Mouse (Mus musculus): Measurements from ENCODE around the gene Gsto1. TPM values are rescaled to one million over a fixed set of nuclear protein-coding genes. Genes with fewer than 3 reads are reported as not detected.

Gsto1 gene
- total and polyA plus RNA-seq, 3 experiments, result 143 to 461 (median 190) TPM

DNA sequence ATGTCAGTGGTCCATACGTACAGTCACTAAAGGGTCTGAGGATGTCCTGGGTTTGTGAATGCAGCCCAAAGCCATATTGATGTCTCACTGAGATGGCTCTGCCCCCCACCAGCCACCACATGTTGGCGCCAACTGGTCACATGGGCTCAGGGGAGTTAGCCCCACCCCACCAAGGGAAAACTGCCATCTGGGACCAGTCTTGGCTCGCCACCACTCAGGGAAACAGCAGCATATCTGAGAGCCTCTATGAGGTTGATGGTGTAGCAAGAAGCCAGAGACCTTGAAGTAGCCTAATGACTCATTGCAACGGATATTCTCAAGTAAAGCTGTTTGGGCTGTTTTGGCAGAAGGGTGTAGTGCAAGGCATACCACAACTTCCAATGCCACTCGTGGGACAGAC lies 30.7 kb upstream of the Gsto1 start:
- Histone ChIP-seq H3K9ac (ENCODE audit: control insufficient read depth, low read depth, low read length, poor library complexity, severe bottlenecking) (no peak overlapping the region), H3K79me2 (ENCODE audit: control insufficient read depth, insufficient read depth, low read length, poor library complexity) (no peaks in the 10 kb centered on the region), H3K36me3 (ENCODE audit: control insufficient read depth in 1 of 2, insufficient read depth in 2 of 2, low read length in 2 of 2) (no peaks in the 10 kb centered on the region), H3K27ac (ENCODE audit: control insufficient read depth, low read depth, low read length) (no peak overlapping the region), H3K9me3 (replicated peaks; ENCODE audit: insufficient read depth, low read length) (no peaks in the 10 kb centered on the region), H3K4me1 (ENCODE audit: control insufficient read depth in 1 of 2, insufficient read depth in 2 of 2, low read length in 2 of 2) (no peaks in the 10 kb centered on the region), H3K4me3 (ENCODE audit: control insufficient read depth in 1 of 2, insufficient read depth in 1 of 2, low read depth in 2 of 2, low read length in 2 of 2) (no peak overlapping the region), H3K27me3 (ENCODE audit: control insufficient read depth in 1 of 2, insufficient read depth in 2 of 2, low read length in 2 of 2) (0 out of 4 replicates have a peak, but pooled peaks cover 0 to 2% of the 10 kb centered on the region in 2 experiments)
- DNase-seq (ENCODE audit: low read depth, low spot score), result no peak
- TF ChIP-seq ZKSCAN1 (IDR thresholded peaks at IDR 0.05; ENCODE audit: low read depth, low read length) (no peak), ZNF384 (IDR thresholded peaks at IDR 0.05; ENCODE audit: low read depth, low read length) (no peak), E2F4 (IDR thresholded peaks at IDR 0.05; ENCODE audit: borderline replicate concordance, low read depth, low read length) (no peak), NELFE (IDR thresholded peaks at IDR 0.05; ENCODE audit: low read depth, low read length) (no peak), ELF1 (IDR thresholded peaks at IDR 0.05; ENCODE audit: low read depth, low read length) (no peak), KAT2A (conservative IDR thresholded peaks at IDR 0.05; ENCODE audit: low read depth, low read length) (no peak), ZMIZ1 (IDR thresholded peaks at IDR 0.05; ENCODE audit: low read depth, low read length) (no peak), MXI1 (IDR thresholded peaks at IDR 0.05; ENCODE audit: low read depth, low read length) (no peak), GABPA (IDR thresholded peaks at IDR 0.05; ENCODE audit: low read depth, low read length) (no peak), SIN3A (IDR thresholded peaks at IDR 0.05; ENCODE audit: low read length) (no peak), MEF2A (IDR thresholded peaks at IDR 0.05; ENCODE audit: extremely low read depth, insufficient replicate concordance, low read depth, low read length, poor library complexity, severe bottlenecking) (no peak)

DNA sequence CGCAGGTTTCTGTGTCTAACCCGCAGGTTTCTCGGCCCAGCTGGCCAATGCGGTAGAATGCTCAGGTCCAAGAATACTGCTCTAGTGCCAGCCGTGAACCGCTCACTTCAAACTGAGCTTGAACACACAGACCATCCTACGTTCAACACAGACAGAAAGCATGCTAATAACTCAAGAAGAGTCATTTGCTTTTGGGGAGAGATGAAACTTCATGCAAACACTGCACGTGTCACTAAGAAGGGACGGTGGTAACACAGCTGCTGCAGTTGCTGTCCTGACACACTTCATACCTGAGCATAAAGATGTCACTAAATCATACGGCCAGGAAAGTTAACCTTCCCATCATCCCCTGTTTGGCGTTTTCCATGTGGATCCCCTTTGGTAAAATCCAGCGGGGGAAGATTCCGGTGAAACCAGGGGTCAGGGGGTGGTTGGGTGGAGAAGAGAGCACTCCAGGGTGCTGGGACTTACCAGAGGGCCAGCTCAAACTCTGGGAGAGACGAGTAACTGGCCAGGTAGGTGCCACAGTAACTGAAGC lies 24.8 kb upstream of the Gsto1 start:
- DNase-seq (ENCODE audit: low read depth, low spot score), result no peak
- H3K9me3 ChIP-seq (replicated peaks; ENCODE audit: insufficient read depth, low read length), result no peaks in the 10 kb centered on the region
- no peaks in the 10 kb centered on the region for H3K79me2 ChIP-seq (ENCODE audit: control insufficient read depth, insufficient read depth, low read length, poor library complexity)
- TF ChIP-seq GATA1 (IDR thresholded peaks at IDR 0.05; ENCODE audit: low read depth, low read length) (no peak), ZC3H11A (IDR thresholded peaks at IDR 0.05; ENCODE audit: low read depth, low read length) (no peak), MAZ (IDR thresholded peaks at IDR 0.05; ENCODE audit: low read depth, low read length) (no peak), ZMIZ1 (IDR thresholded peaks at IDR 0.05; ENCODE audit: low read depth, low read length) (no peak), POLR2AphosphoS5 (IDR thresholded peaks at IDR 0.05; ENCODE audit: borderline replicate concordance, low read depth, low read length) (no peak), RAD21 (IDR thresholded peaks at IDR 0.05; ENCODE audit: low read depth, low read length) (no peak), BHLHE40 (IDR thresholded peaks at IDR 0.05; ENCODE audit: borderline replicate concordance, low read depth, low read length) (no peak), CHD1 (IDR thresholded peaks at IDR 0.05; ENCODE audit: low read depth, low read length) (no peak), SMC3 (IDR thresholded peaks at IDR 0.05; ENCODE audit: low read depth, low read length) (no peak), MEF2A (IDR thresholded peaks at IDR 0.05; ENCODE audit: extremely low read depth, insufficient replicate concordance, low read depth, low read length, poor library complexity, severe bottlenecking) (no peak), POLR2A (IDR thresholded peaks at IDR 0.05; ENCODE audit: control insufficient read depth in 1 of 2, insufficient read depth in 1 of 2, low read depth in 1 of 2, low read length in 2 of 2, poor library complexity in 1 of 2) (no peak), EP300 (IDR thresholded peaks at IDR 0.05; ENCODE audit: low read depth in 1 of 2, low read length in 2 of 2) (no peak)
- H3K4me3 ChIP-seq (ENCODE audit: control insufficient read depth in 1 of 2, insufficient read depth in 1 of 2, low read depth in 2 of 2, low read length in 2 of 2), result no peak overlapping the region
- H3K9ac ChIP-seq (ENCODE audit: control insufficient read depth, low read depth, low read length, poor library complexity, severe bottlenecking), result no peak overlapping the region
- H3K27ac ChIP-seq (ENCODE audit: control insufficient read depth, low read depth, low read length), result no peak overlapping the region
- no peaks in the 10 kb centered on the region for H3K4me1 ChIP-seq (ENCODE audit: control insufficient read depth in 1 of 2, insufficient read depth in 2 of 2, low read length in 2 of 2)
- no peaks in the 10 kb centered on the region; a peak in 1 of 4 replicates for H3K27me3 ChIP-seq (ENCODE audit: control insufficient read depth in 1 of 2, insufficient read depth in 2 of 2, low read length in 2 of 2)
- no peaks in the 10 kb centered on the region for H3K36me3 ChIP-seq (ENCODE audit: control insufficient read depth in 1 of 2, insufficient read depth in 2 of 2, low read length in 2 of 2)
